Mouse (Mus musculus) liver, postnatal 0 days (tissue): ENCODE measurements around the gene Ccdc71l. TPM values are rescaled to one million over a fixed set of nuclear protein-coding genes. Genes with fewer than 3 reads are reported as not detected.

ENCODE experiments used
- ATAC-seq: fragments of 200-750 bp; cut with Nextera tagmentation; 2 replicates; pipeline ENCODE4 v1.8.0; 2017; ENCODE audit warnings: mild to moderate bottlenecking, moderate library complexity
- DNase-seq: peaks from one replicate; pipeline ENCODE4 v3.0.0-alpha.2; 2016
- H3K27ac ChIP-seq: fragments of 300-500 bp; sonication (generic); 2 replicates; pipeline ENCODE4 v1.5.1; 2014; ENCODE audit warnings: antibody characterized with exemption, moderate library complexity, mild to moderate bottlenecking, low read depth
- H3K27me3 ChIP-seq: fragments of 300-500 bp; sonication (generic); 2 replicates; pipeline ENCODE4 v1.6.1; 2014; ENCODE audit warnings: low read length, control low read depth, mixed read lengths; ENCODE audit not compliant: insufficient read depth
- H3K36me3 ChIP-seq: fragments of 300-500 bp; sonication (generic); replicated peaks from 2 replicates; pipeline ENCODE4 v1.6.1; 2014; ENCODE audit warnings: mild to moderate bottlenecking, control low read depth, low read length, moderate library complexity, mixed read lengths; ENCODE audit not compliant: insufficient read depth
- H3K4me1 ChIP-seq: fragments of 300-500 bp; sonication (generic); 2 replicates; pipeline ENCODE4 v1.6.1; 2014; ENCODE audit warnings: antibody characterized with exemption, mild to moderate bottlenecking, control low read depth; ENCODE audit not compliant: insufficient read depth
- H3K4me2 ChIP-seq: fragments of 300-500 bp; sonication (generic); 2 replicates; pipeline ENCODE4 v1.6.1; 2014; ENCODE audit warnings: low read depth, mild to moderate bottlenecking, low read length, moderate library complexity, mixed read lengths
- H3K4me3 ChIP-seq: fragments of 300-500 bp; sonication (generic); 2 replicates; pipeline ENCODE4 v1.5.1; 2014; ENCODE audit warnings: low read depth, low read length
- H3K9ac ChIP-seq: fragments of 300-500 bp; sonication (generic); replicated peaks from 2 replicates; pipeline ENCODE4 v1.6.1; 2014; ENCODE audit warnings: mild to moderate bottlenecking, moderate library complexity
- H3K9me3 ChIP-seq: fragments of 300-500 bp; sonication (generic); 2 replicates; pipeline ENCODE4 v1.6.1; 2016; ENCODE audit warnings: mild to moderate bottlenecking, control low read depth, low read length, mixed read lengths
- CTCF ChIP-seq: sonication (generic); IDR thresholded peaks from 2 replicates; pipeline ENCODE4 v1.5.1; 2016; ENCODE audit warnings: antibody characterized with exemption, low read depth
- EP300 ChIP-seq: IDR thresholded peaks from 2 replicates; pipeline ENCODE4 v1.6.1; 2016; ENCODE audit warnings: antibody characterized with exemption, low read depth, mild to moderate bottlenecking
- WGBS: fragments of 180-500 bp; shearing (Covaris S2); extraction: QIAGEN DNeasy Blood & Tissue Kit; methylation state at CpG from one replicate; pipeline ENCODE4 v1.1.7; 2014; ENCODE audit not compliant: insufficient replicate concordance; 5-methylcytosine and 5-hydroxymethylcytosine counted together
- polyA plus RNA-seq: library from polyadenylated mRNA; unstranded; fragments of >200 nt; fragmentation: Nextera tagmentation; extraction: Ambion mirVana; gene quantifications from 2 replicates; pipeline ENCODE4 v1.2.1, GENCODE M21; 2015

The Ccdc71l gene
- polyA plus RNA-seq, 1 experiment from 2014 or later = 2.7 TPM

- H3K36me3 ChIP-seq = no peaks in the 10 kb centered on the region
- H3K27ac ChIP-seq = peak overlapping the region; percentile 98
- H3K27me3 ChIP-seq = no peaks in the 10 kb centered on the region
- TF ChIP-seq EP300 (no peak), CTCF (peak; percentile 93)
- no peaks in the 10 kb centered on the region for H3K9me3 ChIP-seq
- ATAC-seq (peak; percentile 85), DNase-seq (peak; percentile 92)
- peaks cover 14% of the 10 kb centered on the region for H3K4me1 ChIP-seq
- peak overlapping the region; percentile 96 for H3K9ac ChIP-seq
- WGBS = 1% methylated on average over 53 of the region's 67 CpGs
- peak overlapping the region; percentile 78 for H3K4me2 ChIP-seq
- H3K4me3 ChIP-seq = peak overlapping the region; percentile 71
Measured at GRCm38 (mm10) chr12:32379296-32379725, 807 bp downstream of the Ccdc71l start.

DNA sequence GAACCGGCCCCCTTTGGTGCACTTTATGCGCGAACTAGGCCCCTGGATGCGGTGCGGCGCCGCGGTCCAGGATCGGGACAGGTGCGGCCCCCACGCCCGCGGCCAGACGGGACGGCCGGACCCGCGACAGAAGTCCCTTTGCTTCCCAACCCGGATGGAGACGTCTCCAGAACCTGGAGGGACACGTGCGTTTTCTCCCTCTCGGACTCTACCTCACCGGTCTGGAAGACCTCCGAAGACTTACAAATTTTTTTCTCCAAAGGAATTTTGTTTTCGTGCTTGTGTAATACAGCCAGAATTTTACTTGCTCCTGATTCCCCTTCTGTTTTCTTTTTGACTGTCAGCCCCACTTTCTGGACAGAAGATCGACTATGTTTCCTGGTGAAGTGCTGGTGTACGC lies 1.2 kb downstream of the Ccdc71l start:
- peaks cover 14% of the 10 kb centered on the region for H3K4me1 ChIP-seq
- 2% methylated on average over 28 of the region's 28 CpGs for WGBS
- peak overlapping the region; percentile 98 for H3K27ac ChIP-seq
- ATAC-seq (no peak), DNase-seq (no peak)
- no peaks in the 10 kb centered on the region for H3K36me3 ChIP-seq
- peak overlapping the region; percentile 96 for H3K9ac ChIP-seq
- no peaks in the 10 kb centered on the region for H3K9me3 ChIP-seq
- no peaks in the 10 kb centered on the region for H3K27me3 ChIP-seq
- peak overlapping the region; percentile 71 for H3K4me3 ChIP-seq
- H3K4me2 ChIP-seq = peak overlapping the region; percentile 78
- TF ChIP-seq CTCF (no peak), EP300 (no peak)

DNA sequence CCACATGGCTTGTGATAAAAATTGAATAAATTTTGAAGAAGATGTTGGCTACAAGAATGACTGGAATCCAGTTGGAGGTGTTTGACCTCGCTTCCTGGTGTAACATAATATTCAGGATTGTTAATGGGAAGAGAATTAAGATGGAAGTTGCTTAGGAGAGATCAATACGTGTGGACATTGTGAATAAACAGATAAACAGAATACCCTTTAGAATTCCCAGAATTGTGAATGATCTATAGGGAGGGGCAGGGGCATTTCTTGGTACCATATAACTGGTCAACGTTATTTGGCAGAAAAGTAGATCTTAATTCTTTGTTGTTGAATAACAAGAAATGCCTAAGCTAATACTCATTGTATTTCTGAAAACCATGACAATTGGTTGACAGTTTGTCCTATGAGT lies 2.0 kb downstream of the Ccdc71l start:
- no peak overlapping the region for H3K27ac ChIP-seq
- no peaks in the 10 kb centered on the region for H3K27me3 ChIP-seq
- H3K9me3 ChIP-seq = no peaks in the 10 kb centered on the region
- 43% methylated on average over 3 of the region's 3 CpGs for WGBS
- H3K4me3 ChIP-seq = peak overlapping the region; percentile 71
- ATAC-seq (no peak), DNase-seq (no peak)
- H3K4me1 ChIP-seq = peaks cover 14% of the 10 kb centered on the region
- TF ChIP-seq EP300 (no peak), CTCF (no peak)
- H3K4me2 ChIP-seq = peak overlapping the region; percentile 78
- H3K36me3 ChIP-seq = no peaks in the 10 kb centered on the region
- H3K9ac ChIP-seq = peak overlapping the region; percentile 56

GRCm38 (mm10) chr12:32381011-32381410 lies 2.5 kb downstream of the Ccdc71l start:
- H3K27ac ChIP-seq = peak overlapping the region; percentile 48; the same call in 1 of the 2 replicates
- H3K4me1 ChIP-seq = peaks cover 14% of the 10 kb centered on the region
- H3K4me2 ChIP-seq = peak overlapping the region; percentile 78
- peak overlapping the region; percentile 56 for H3K9ac ChIP-seq
- H3K27me3 ChIP-seq = no peaks in the 10 kb centered on the region
- no peak for DNase-seq
- H3K9me3 ChIP-seq = no peaks in the 10 kb centered on the region
- H3K36me3 ChIP-seq = no peaks in the 10 kb centered on the region
- TF ChIP-seq EP300 (no peak), CTCF (no peak)
- 73% methylated on average over 2 of the region's 2 CpGs for WGBS
- H3K4me3 ChIP-seq = peak overlapping the region; percentile 71
- no peak for ATAC-seq

DNA sequence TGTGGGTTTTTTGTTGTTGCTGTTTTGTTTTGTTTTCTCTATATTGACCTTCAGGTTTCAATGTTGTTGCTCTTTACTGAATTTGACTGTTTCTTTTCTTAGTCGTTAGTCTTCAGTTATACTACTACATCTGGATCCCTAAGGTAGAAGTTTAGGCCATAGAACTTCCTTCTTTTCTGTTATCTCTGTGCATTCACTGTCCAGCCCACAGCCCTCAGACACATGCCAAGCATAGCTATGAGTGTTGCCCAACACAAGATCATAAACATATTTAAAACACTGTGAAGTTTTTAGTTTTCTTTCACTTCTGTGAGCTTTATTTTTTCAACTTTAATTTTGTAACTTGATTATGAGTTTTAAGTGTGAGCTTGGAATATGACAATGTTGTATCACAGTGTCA lies 41.0 kb downstream of the Ccdc71l start:
- H3K9me3 ChIP-seq = no peaks in the 10 kb centered on the region
- TF ChIP-seq CTCF (no peak), EP300 (no peak)
- no peaks in the 10 kb centered on the region for H3K36me3 ChIP-seq
- 27% methylated on average over 1 of the region's 1 CpGs for WGBS
- H3K9ac ChIP-seq = no peak overlapping the region
- no peaks in the 10 kb centered on the region for H3K27me3 ChIP-seq
- no peaks in the 10 kb centered on the region for H3K4me1 ChIP-seq
- no peak overlapping the region for H3K4me2 ChIP-seq
- DNase-seq = no peak
- no peak overlapping the region for H3K27ac ChIP-seq
- no peak overlapping the region for H3K4me3 ChIP-seq
- no peak for ATAC-seq

- Histone ChIP-seq H3K9me3 (no peaks in the 10 kb centered on the region), H3K4me1 (no peaks in the 10 kb centered on the region), H3K36me3 (no peaks in the 10 kb centered on the region), H3K4me3 (no peak overlapping the region), H3K27ac (no peak overlapping the region), H3K4me2 (no peak overlapping the region), H3K9ac (no peak overlapping the region), H3K27me3 (no peaks in the 10 kb centered on the region)
- ATAC-seq (no peak), DNase-seq (no peak)
- TF ChIP-seq EP300 = no peak
- no peak for TF ChIP-seq CTCF
Measured at GRCm38 (mm10) chr12:32427832-32428231, 49.3 kb downstream of the Ccdc71l start.

DNA sequence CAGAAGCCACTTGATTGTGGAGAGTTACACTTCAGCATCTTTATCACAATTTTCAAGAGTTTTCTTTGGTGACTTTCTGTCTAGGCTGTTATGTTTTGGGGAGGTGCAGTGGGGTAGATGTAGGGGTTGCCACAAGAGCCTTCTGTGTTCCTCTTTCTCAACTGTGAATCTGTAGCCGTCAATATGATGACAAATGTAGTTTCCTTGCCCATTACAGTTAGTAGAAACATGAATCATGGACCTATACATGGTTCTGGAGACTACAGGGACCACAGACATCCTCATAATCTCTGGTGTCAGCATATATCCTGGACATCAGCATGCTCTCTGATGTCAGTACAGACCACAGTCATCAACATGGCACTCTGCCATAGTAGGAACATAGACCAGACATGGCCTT lies 52.5 kb downstream of the Ccdc71l start:
- no peaks in the 10 kb centered on the region for H3K27me3 ChIP-seq
- no peaks in the 10 kb centered on the region for H3K4me1 ChIP-seq
- H3K9ac ChIP-seq = no peak overlapping the region
- H3K36me3 ChIP-seq = no peaks in the 10 kb centered on the region
- no peak overlapping the region for H3K4me3 ChIP-seq
- TF ChIP-seq CTCF (no peak), EP300 (no peak)
- H3K9me3 ChIP-seq = no peaks in the 10 kb centered on the region
- WGBS = 27% methylated on average over 1 of the region's 1 CpGs
- no peak overlapping the region for H3K27ac ChIP-seq
- DNase-seq (no peak), ATAC-seq (no peak)
- no peak overlapping the region for H3K4me2 ChIP-seq

Other genes starting within 250 kb of the Ccdc71l start
- 2.8 and 3.3 TPM in 2 replicates for gene Pik3cg, start 170.0 kb upstream of the Ccdc71l start, polyA plus RNA-seq